Mouse (Mus musculus): ENCODE data around the gene Vmn2r94.

The Vmn2r94 gene

DNA sequence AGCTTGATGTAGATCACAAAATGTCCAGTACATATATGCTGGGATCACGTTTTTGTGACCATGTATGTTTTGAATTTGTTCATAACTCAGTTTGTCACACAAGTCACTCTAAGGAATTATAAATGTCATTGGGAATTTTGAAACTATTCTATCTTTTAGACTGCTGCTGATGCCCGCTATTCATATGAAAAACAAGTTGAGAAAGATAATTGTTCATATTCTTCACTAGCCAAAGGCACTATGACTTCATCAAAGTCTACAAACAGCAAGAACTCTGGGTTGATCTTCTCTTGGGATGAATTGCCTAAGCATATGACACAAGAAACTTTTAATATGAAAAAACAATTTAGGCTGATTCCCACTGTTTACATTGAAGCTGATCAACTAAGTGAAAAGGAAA lies at the start of gene Vmn2r94:
TSS of gene Vmn2r94 (minus strand) at position 101 of the 400 bp plus-strand sequence.
- ATAC-seq (ENCODE audit: low TSS enrichment), result no peak

DNA sequence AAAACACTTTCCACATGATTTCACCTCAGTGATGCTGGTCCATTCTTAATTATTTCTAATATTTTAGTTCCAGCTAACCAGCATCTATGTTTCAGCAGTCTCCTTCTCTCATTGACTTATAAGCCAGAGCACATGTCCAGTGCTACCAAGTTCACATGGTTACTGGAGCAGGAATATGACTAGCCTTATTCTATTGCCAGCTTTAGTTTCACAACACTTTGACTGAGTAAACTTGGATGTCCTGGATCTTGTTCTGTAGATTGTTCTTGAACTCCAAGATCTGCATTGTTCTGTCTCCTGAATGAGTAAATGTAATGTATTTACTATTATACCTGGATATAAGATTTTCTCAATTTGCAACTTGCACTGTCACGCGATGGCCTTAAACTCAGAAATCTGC lies 45.5 kb upstream of the Vmn2r94 start:
- ATAC-seq (ENCODE audit: low TSS enrichment), result no peak

GRCm38 (mm10) chr17:18297799-18298198 lies 20.2 kb upstream of the Vmn2r94 start, which contains the start of gene Vmn2r93:
Vmn2r93 (plus strand) TSS chr17:18298099.
- ATAC-seq (ENCODE audit: low TSS enrichment), result no peak

GRCm38 (mm10) chr17:18236931-18237330 lies 40.6 kb downstream of the Vmn2r94 start:
- no peak for ATAC-seq (ENCODE audit: low TSS enrichment)

- ATAC-seq (ENCODE audit: low TSS enrichment), result no peak
Measured at GRCm38 (mm10) chr17:18231996-18232395, 45.6 kb downstream of the Vmn2r94 start.

DNA sequence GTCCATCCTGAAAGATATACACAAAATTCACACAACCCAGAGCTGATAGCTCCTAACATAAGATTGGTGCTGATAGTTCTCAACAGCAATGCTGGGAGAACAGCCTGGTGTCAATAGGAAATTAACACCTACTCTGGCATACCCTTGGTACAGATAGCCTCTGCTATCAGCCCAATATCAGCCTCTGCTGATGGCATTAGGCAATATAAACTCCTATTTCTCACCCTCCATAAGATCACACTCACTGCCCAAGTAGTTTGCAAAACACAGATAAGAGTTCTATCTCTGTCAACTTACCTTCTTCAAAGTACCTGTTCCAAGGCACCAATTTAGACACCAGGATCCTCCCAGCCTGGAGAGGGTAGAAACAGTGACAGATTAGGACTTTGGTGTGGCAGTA lies 56.3 kb downstream of the Vmn2r94 start:
- ATAC-seq (ENCODE audit: low TSS enrichment), result no peak
